Mouse (Mus musculus) lung, adult 10 weeks (tissue): ENCODE data around the gene Olfr106-ps. TPM values are rescaled to one million over a fixed set of nuclear protein-coding genes. Genes with fewer than 3 reads are reported as not detected.

ENCODE experiments used
- polyA plus RNA-seq: library from polyadenylated mRNA; stranded (reverse); fragments of 350-450 nt; fragmentation: Illumina TruSeq; extraction: RNeasy Lipid Tissue Mini Kit (QIAGEN cat#74804); gene quantifications from one replicate; pipeline ENCODE4 v1.2.3, GENCODE M21; 2014; ENCODE audit warnings: low read depth, low replicate concordance; ENCODE audit not compliant: insufficient read depth

Gene Olfr106-ps
- not detected for polyA plus RNA-seq

DNA sequence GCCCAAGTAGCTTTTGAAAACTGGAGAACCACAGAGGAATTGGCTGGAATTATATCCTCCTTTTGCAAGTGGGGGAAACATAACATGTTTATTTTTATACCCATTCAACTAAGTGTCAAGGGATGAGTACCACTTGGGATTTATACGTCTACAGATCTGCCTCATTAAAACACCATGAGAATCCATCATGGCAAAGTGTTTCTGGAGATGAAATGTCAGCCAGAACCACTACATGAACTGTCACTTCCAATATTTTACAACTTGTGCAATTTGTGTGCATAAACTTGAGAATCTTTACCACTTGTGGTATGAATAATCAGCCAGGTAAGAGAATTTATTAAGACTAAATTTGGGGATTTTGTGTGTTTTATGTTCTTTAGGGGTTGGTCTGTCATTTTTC is at the start of gene Olfr106-ps:
Gene Olfr106-ps, plus strand, starts transcription at position 301 of the 400 bp plus-strand sequence.

DNA sequence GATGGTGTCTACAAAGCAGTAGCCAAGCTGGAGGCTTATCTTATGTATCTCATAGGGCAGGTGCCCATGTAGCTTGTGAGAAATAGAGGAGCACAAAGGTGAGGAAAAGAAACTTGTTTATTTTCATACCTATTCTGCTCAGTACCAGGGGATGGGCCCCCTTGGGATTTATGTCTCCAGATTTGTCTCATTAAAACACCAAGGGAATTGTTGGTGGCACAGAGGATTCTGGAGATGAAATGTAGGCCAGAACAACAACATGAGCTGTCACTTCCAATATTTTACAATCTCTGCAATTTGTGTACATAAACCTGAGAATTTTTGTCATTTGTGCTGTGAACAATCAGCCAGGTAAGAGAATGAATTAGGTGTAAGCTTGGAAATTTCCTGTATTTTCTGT is 30.9 kb upstream of the Olfr106-ps start, which contains the start of gene Olfr104-ps:
Gene Olfr104-ps, plus strand, starts transcription at position 301 of the 400 bp plus-strand sequence.

DNA sequence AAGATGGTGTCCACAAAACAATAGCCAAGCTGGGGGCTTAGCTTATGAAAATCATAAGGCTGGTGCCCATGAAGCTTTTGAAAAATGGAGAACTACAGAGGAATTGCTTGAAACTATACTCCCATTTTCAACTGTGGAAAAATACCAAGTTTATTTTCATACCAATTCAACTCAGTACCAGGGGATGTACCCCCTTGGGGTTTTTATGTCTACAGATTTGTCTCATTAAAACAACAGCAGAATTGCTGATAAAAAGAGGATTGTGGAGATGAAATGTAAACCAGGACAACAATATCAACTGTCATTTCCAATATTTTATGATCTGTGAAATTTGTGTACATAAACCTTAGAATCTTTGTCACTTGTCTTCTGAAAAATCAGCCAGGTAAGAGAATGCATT is 11.5 kb upstream of the Olfr106-ps start, which contains the start of gene Olfr105-ps:
Gene Olfr105-ps, plus strand, starts transcription at position 301 of the 400 bp plus-strand sequence.

DNA sequence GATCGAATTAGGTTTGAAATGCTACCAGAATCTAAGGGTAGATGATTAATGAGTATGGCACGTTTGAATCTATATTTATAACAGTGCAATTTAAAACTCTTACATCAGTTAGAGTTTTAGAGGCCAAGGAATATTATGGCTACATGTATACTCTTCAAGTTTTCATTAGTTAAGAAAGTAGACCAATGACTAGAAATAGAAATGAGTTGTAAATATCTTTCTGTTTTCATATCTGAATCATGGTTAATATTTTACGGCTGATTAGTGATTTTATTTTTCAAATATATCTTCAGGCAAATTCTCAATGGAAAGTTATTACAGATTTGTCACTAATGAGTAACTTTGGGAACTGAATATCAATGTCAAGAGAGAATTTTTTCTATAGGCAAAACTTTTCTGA is 8.7 kb downstream of the Olfr106-ps start, which contains the start of gene Olfr107:
Gene Olfr107, plus strand, starts transcription at position 301 of the 400 bp plus-strand sequence.

DNA sequence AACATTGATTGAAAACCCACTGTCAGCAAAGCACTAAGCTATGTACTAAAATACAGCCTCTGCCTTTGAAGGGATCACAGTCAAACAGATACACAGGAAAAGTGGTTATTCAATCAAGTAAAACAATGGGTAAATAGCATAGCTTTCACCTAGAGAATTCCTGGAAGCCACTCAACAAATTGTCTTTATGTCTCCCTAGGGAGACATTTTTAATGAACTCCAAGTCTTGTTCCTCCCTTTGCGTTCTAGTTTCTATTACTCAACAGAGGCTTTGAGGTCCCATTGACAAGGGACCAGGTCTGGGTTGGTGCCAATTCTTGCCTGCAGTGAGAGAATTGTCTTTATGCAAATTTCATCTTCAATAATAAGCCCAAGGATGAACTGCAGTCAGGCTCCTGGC is 55.0 kb downstream of the Olfr106-ps start, which contains the start of gene Olfr108:
Gene Olfr108, plus strand, starts transcription at position 301 of the 400 bp plus-strand sequence.

Other genes with a start within 250 kb of the Olfr106-ps start
- gene Olfr93, start 228.9 kb upstream of the Olfr106-ps start, polyA plus RNA-seq = not detected
- 0.45 TPM for gene Ubd, start 196.5 kb upstream of the Olfr106-ps start, polyA plus RNA-seq
- gene Olfr94, start 189.4 kb upstream of the Olfr106-ps start, polyA plus RNA-seq = not detected
- not detected for gene Olfr95, start 177.3 kb upstream of the Olfr106-ps start, polyA plus RNA-seq
- gene Olfr96, start 170.2 kb upstream of the Olfr106-ps start, polyA plus RNA-seq = not detected
- gene Olfr97, start 153.1 kb upstream of the Olfr106-ps start, polyA plus RNA-seq = not detected
- gene Olfr98, start 126.6 kb upstream of the Olfr106-ps start, polyA plus RNA-seq = not detected
- 21.8 TPM for gene H2-M3, start 120.2 kb upstream of the Olfr106-ps start, polyA plus RNA-seq
- gene Olfr99, start 106.9 kb upstream of the Olfr106-ps start, polyA plus RNA-seq = not detected
- not detected for gene Olfr101, start 86.1 kb upstream of the Olfr106-ps start, polyA plus RNA-seq
- gene Olfr102, start 73.3 kb upstream of the Olfr106-ps start, polyA plus RNA-seq = not detected
- gene Olfr103, start 50.7 kb upstream of the Olfr106-ps start, polyA plus RNA-seq = not detected
- not detected for gene Olfr104-ps, start 30.8 kb upstream of the Olfr106-ps start, polyA plus RNA-seq
- gene Olfr105-ps, start 11.4 kb upstream of the Olfr106-ps start, polyA plus RNA-seq = not detected
- not detected for gene Olfr107, start 8.8 kb downstream of the Olfr106-ps start, polyA plus RNA-seq
- not detected for gene Olfr108, start 55.1 kb downstream of the Olfr106-ps start, polyA plus RNA-seq
- gene Olfr109, start 68.5 kb downstream of the Olfr106-ps start, polyA plus RNA-seq = not detected
- 0.43 TPM for gene H2-M2, start 93.2 kb downstream of the Olfr106-ps start, polyA plus RNA-seq
- not detected for gene Olfr110, start 102.1 kb downstream of the Olfr106-ps start, polyA plus RNA-seq
- not detected for gene Olfr111, start 117.6 kb downstream of the Olfr106-ps start, polyA plus RNA-seq
- not detected for gene Olfr112, start 179.1 kb downstream of the Olfr106-ps start, polyA plus RNA-seq
- not detected for gene Olfr113, start 187.3 kb downstream of the Olfr106-ps start, polyA plus RNA-seq
- gene Olfr114, start 202.3 kb downstream of the Olfr106-ps start, polyA plus RNA-seq = not detected
- gene Olfr115, start 236.7 kb downstream of the Olfr106-ps start, polyA plus RNA-seq = not detected
- not detected for gene Olfr116, start 236.8 kb downstream of the Olfr106-ps start, polyA plus RNA-seq